In genomic region chr6:139461094-139461493, GRCm38 (mm10) we compare ENCODE assay signal across 12 mouse cellular contexts. TPM values are rescaled to one million over a fixed set of nuclear protein-coding genes. Genes with fewer than 3 reads are reported as not detected.
A peak's percentile ranks its signal among the peaks of the same experiment; 100 is the strongest.
DNase-seq lines count a peak whose midpoint lies in the region; ATAC-seq and TF ChIP-seq lines count a peak whose summit lies in the region.
"Had no signal": no experiment of that assay in that cellular context is flagged by ENCODE, and none has a peak within 500 bp of the region (broad histone marks: within the 10 kb centered on the region; RNA-seq: fewer than 3 reads in every experiment).

No protein-coding gene starts in this region.

- H3K9me3 ChIP-seq in MEL (replicated peaks; ENCODE audit: insufficient read depth, low read length): no peaks in the 10 kb centered on the region
- H3K9me3 ChIP-seq: heart, embryonic 15.5 days; liver, embryonic 15.5 days; midbrain, embryonic 12.5 days had no signal

- no peaks in the 10 kb centered on the region for H3K4me1 ChIP-seq in MEL (ENCODE audit: control insufficient read depth in 1 of 2, insufficient read depth in 2 of 2, low read length in 2 of 2)
- H3K4me1 ChIP-seq: heart, embryonic 15.5 days; liver, embryonic 15.5 days; midbrain, embryonic 12.5 days had no signal

- H3K4me3 ChIP-seq in MEL (ENCODE audit: control insufficient read depth in 1 of 2, insufficient read depth in 1 of 2, low read depth in 2 of 2, low read length in 2 of 2): no peak overlapping the region
- H3K4me3 ChIP-seq: heart, embryonic 15.5 days; liver, embryonic 15.5 days; midbrain, embryonic 12.5 days had no signal

- no peaks in the 10 kb centered on the region for H3K36me3 ChIP-seq in MEL (ENCODE audit: control insufficient read depth in 1 of 2, insufficient read depth in 2 of 2, low read length in 2 of 2)
- H3K36me3 ChIP-seq: heart, embryonic 15.5 days; liver, embryonic 15.5 days; midbrain, embryonic 12.5 days had no signal

- DNase-seq in frontal cortex, postnatal 10 days (ENCODE audit: low spot score in 2 of 2): no peak
- peak; percentile 48 to 66 for DNase-seq in left cerebral cortex, postnatal 25 days (ENCODE audit: low spot score in 2 of 2)
- no peak for DNase-seq in left cerebral cortex, postnatal 36 days (ENCODE audit: low spot score in 2 of 2)
- DNase-seq in MEL (ENCODE audit: low read depth, low spot score): peak; percentile 4
- DNase-seq in hindlimb bud, embryonic 11.5 days (ENCODE audit: extremely low spot score, low read depth, low spot score): peak; percentile 16
- DNase-seq in gastrocnemius, postnatal 25 days: no peak
- no peak for DNase-seq in heart, postnatal 25 days (ENCODE audit: low spot score)
- DNase-seq: cerebellum, adult 18-20 months had no signal

- 0 out of 2 replicates have a peak, but pooled peaks have one; percentile 64 for ATAC-seq in frontal cortex, adult (ENCODE audit: low TSS enrichment)

- H3K27me3 ChIP-seq in MEL (ENCODE audit: control insufficient read depth in 1 of 2, insufficient read depth in 2 of 2, low read length in 2 of 2): no peaks in the 10 kb centered on the region
- H3K27me3 ChIP-seq: heart, embryonic 15.5 days; liver, embryonic 15.5 days; midbrain, embryonic 12.5 days had no signal

- no peak for TF ChIP-seq RAD21 in MEL (IDR thresholded peaks at IDR 0.05; ENCODE audit: low read depth, low read length)

- no peak for TF ChIP-seq EP300 in MEL (IDR thresholded peaks at IDR 0.05; ENCODE audit: low read depth in 1 of 2, low read length in 2 of 2)

- no peak; a peak in 1 of 6 replicates for TF ChIP-seq CTCF in MEL (IDR thresholded peaks at IDR 0.05 in 2 of 3, conservative IDR thresholded peaks at IDR 0.05 in 1 of 3; ENCODE audit: control insufficient read depth in 1 of 3, insufficient read depth in 1 of 3, low read depth in 2 of 3, low read length in 3 of 3, poor library complexity in 1 of 3, severe bottlenecking in 1 of 3)

- TF ChIP-seq POLR2A in MEL (IDR thresholded peaks at IDR 0.05; ENCODE audit: control insufficient read depth in 1 of 2, insufficient read depth in 1 of 2, low read depth in 1 of 2, low read length in 2 of 2, poor library complexity in 1 of 2): no peak

- intact Hi-C loops in left cerebral cortex, postnatal 25 days (cut with DNase I): loop anchor here (2.0 to 5.0 kb wide), 2 partner anchors 984 to 1288 kb away; no protein-coding TSS in a partner anchor
- intact Hi-C loops in left cerebral cortex, postnatal 36 days (cut with DNase I): no loop called here
- intact Hi-C loops in heart, postnatal 25 days (cut with DNase I): no loop called here

- H3K79me2 ChIP-seq in MEL (ENCODE audit: control insufficient read depth, insufficient read depth, low read length, poor library complexity): no peaks in the 10 kb centered on the region

- H3K9ac ChIP-seq in MEL (ENCODE audit: control insufficient read depth, low read depth, low read length, poor library complexity, severe bottlenecking): no peak overlapping the region
- H3K9ac ChIP-seq: heart, embryonic 15.5 days; liver, embryonic 15.5 days; midbrain, embryonic 12.5 days had no signal

- H3K27ac ChIP-seq in MEL (ENCODE audit: control insufficient read depth, low read depth, low read length): no peak overlapping the region
- H3K27ac ChIP-seq: heart, embryonic 15.5 days; liver, embryonic 15.5 days; midbrain, embryonic 12.5 days had no signal

TF ChIP-seq in MEL, 35 proteins besides CTCF, POLR2A, EP300 and RAD21:
- TF ChIP-seq USF1 (IDR thresholded peaks at IDR 0.05; ENCODE audit: low read depth, low read length): no peak
- no peak for TF ChIP-seq BHLHE40 (IDR thresholded peaks at IDR 0.05; ENCODE audit: borderline replicate concordance, low read depth, low read length)
- no peak for TF ChIP-seq NELFE (IDR thresholded peaks at IDR 0.05; ENCODE audit: low read depth, low read length)

RNA-seq across cellular contexts. Expression of gene Rergl, which starts 40.7 kb away (rescaled TPM):
- total RNA-seq in left cerebral cortex, postnatal 25 days (2021): not detected
- not detected for total RNA-seq in left cerebral cortex, postnatal 36 days (2021)
- total RNA-seq in MEL (2012; rRNA removed): not detected in 2 replicates
- not detected for polyA plus RNA-seq in MEL (2012; ENCODE audit: insufficient read depth in 1 of 2, insufficient read length in 2 of 2, low read depth in 1 of 2, low replicate concordance in 2 of 2, missing spikeins in 1 of 2)
- total RNA-seq in gastrocnemius, postnatal 25 days (2021): not detected
- total RNA-seq in heart, postnatal 25 days (2021): under 1 TPM in 1 of 2 experiments, not detected in 1; 0.44 TPM
- polyA plus RNA-seq: heart, embryonic 15.5 days; liver, embryonic 15.5 days; midbrain, embryonic 12.5 days had no signal

Comparison
In these comparisons a context has a peak if more than half of its experiments do, and no peak if none do; other contexts are left out.
1. DNase-seq: peak in left cerebral cortex, postnatal 25 days (2 of 2), MEL (single experiment) and hindlimb bud, embryonic 11.5 days (single experiment); none in frontal cortex, postnatal 10 days (0 of 2), left cerebral cortex, postnatal 36 days (0 of 2), gastrocnemius, postnatal 25 days (single experiment) and heart, postnatal 25 days (single experiment).